Mouse (Mus musculus) thymus, adult 2 months (tissue): ENCODE results near the gene Ints11. TPM values are rescaled to one million over a fixed set of nuclear protein-coding genes. Genes with fewer than 3 reads are reported as not detected.
A peak's percentile ranks its signal among the peaks of the same experiment; 100 is the strongest.

ENCODE experiments used
- DNase-seq: peaks from one replicate; pipeline ENCODE4 v3.0.0; 2021
- H3K27ac ChIP-seq: fragments of 200-500 bp; 2 replicates; pipeline ENCODE4 v1.5.1; 2012; ENCODE audit warnings: low read length, control low read depth; ENCODE audit not compliant: control insufficient read depth, insufficient read depth
- H3K27me3 ChIP-seq: fragments of 200-500 bp; 2 replicates; pipeline ENCODE4 v1.6.1; 2012; ENCODE audit warnings: mild to moderate bottlenecking, low read length, moderate library complexity, mixed read lengths; ENCODE audit not compliant: control insufficient read depth, insufficient read depth
- H3K36me3 ChIP-seq: fragments of 200-500 bp; 2 replicates; pipeline ENCODE4 v1.6.1; 2012; ENCODE audit warnings: mild to moderate bottlenecking, low read length, moderate library complexity; ENCODE audit not compliant: control insufficient read depth, insufficient read depth
- H3K4me1 ChIP-seq: fragments of 200-500 bp; replicated peaks from 2 replicates; pipeline ENCODE4 v1.6.1; 2012; ENCODE audit warnings: low read length; ENCODE audit not compliant: control insufficient read depth, insufficient read depth
- H3K4me3 ChIP-seq: fragments of 200-500 bp; 2 replicates; pipeline ENCODE4 v1.5.1; 2012; ENCODE audit warnings: mild to moderate bottlenecking, low read length, control low read depth, moderate library complexity; ENCODE audit not compliant: control insufficient read depth, insufficient read depth
- CTCF ChIP-seq: fragments of 200-500 bp; IDR thresholded peaks from 2 replicates; pipeline ENCODE4 v1.5.1; 2012; ENCODE audit warnings: mild to moderate bottlenecking, control low read depth, low read length, moderate library complexity, borderline replicate concordance; ENCODE audit not compliant: control insufficient read depth, poor library complexity, insufficient read depth; ENCODE audit errors: extremely low read depth
- POLR2A ChIP-seq: fragments of 200-500 bp; IDR thresholded peaks from 2 replicates; pipeline ENCODE4 v1.6.1; 2012; ENCODE audit warnings: mild to moderate bottlenecking, low read length, control low read depth, moderate library complexity; ENCODE audit not compliant: control insufficient read depth, poor library complexity, insufficient read depth; ENCODE audit errors: extremely low read depth
- WGBS: fragments of 180-500 bp; shearing (Covaris S2); methylation state at CpG from one replicate; pipeline ENCODE4 v1.1.7; 2018; 5-methylcytosine and 5-hydroxymethylcytosine counted together
- polyA plus RNA-seq: library from polyadenylated mRNA; depleted of rRNA; stranded (reverse); fragments of >200 nt; gene quantifications from 2 replicates; pipeline ENCODE4 v1.2.3, GENCODE M21; 2012

The Ints11 gene
- polyA plus RNA-seq, 1 experiment = 107 TPM

DNA sequence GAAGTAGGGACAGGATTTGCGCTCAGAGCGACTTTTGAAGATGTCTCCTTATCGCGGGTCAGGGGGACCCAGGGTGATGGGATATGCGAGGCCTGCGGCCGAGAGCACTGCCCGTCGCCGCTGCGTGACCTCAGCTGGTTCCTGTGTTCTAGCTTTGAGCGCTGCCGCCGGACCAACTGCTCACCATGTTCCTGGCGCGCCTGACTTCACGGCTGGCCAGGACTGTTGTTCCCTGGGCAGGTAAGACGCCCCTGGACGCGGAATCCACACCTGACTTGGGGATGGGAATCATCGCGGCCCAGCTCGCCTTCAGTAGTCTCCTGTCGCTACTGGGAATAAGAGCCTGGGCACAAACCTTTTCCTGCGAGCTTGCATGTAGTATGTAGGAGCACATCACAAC, 37.5 kb upstream of the Ints11 start:
- TF ChIP-seq POLR2A (no peak; the same call in 1 of the 2 replicates), CTCF (no peak)
- 2% methylated on average over 25 of the region's 25 CpGs for WGBS
- Histone ChIP-seq H3K4me1 (peaks cover 17% of the 10 kb centered on the region), H3K36me3 (0 out of 2 replicates have a peak, but pooled peaks cover 4% of the 10 kb centered on the region), H3K4me3 (peak overlapping the region; percentile 71), H3K27ac (peak overlapping the region; percentile 38), H3K27me3 (no peaks in the 10 kb centered on the region)
- DNase-seq = no peak

DNA sequence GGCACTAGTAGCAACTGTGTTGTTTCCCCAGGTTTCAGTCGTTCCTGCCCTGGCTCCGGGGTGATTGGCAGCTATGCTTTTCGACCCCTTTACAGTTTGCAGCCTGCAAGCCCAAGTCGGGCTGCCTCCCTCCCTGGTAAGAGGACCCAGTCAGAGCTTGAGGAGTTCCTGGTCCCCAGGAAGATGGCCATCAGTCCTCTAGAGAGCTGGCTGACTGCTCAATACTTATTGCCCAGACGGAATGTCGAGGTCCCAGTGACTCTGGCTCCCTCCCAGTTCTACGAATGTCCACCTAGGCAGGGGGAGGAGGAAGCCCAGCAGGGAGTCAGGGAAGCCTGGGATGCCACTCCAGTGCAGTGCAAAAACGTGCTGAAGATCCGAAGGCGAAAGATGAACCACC, 37.0 kb upstream of the Ints11 start:
- no peak for DNase-seq
- Histone ChIP-seq H3K4me3 (peak overlapping the region; percentile 71), H3K27ac (no peak overlapping the region; the same call in 1 of the 2 replicates), H3K36me3 (0 out of 2 replicates have a peak, but pooled peaks cover 4% of the 10 kb centered on the region), H3K27me3 (no peaks in the 10 kb centered on the region), H3K4me1 (peaks cover 17% of the 10 kb centered on the region)
- WGBS = 62% methylated on average over 10 of the region's 10 CpGs
- TF ChIP-seq CTCF (no peak), POLR2A (no peak)

DNA sequence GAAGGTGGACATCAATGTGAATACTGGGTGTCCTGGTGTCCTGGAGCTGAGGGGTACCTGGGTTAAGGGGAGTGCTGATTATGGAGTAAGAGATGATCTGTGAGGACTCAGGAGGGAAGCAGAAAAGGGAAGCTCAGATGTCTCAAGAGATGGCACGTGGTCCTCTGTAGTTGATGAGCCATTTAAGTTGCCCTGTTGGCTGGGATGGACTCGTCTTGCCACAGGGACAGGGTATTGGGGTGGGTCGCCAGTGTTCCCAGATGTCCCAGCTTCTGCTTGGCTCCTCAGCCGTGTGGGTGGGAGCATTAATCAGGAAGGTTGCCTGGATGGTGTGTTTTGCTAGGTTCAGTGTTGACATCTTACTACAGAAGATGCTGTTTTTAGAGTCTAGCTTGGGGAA, 36.1 kb upstream of the Ints11 start:
- 0 out of 2 replicates have a peak, but pooled peaks cover 4% of the 10 kb centered on the region for H3K36me3 ChIP-seq
- H3K4me3 ChIP-seq = no peak overlapping the region
- no peak for TF ChIP-seq CTCF
- no peak for TF ChIP-seq POLR2A
- H3K27ac ChIP-seq = no peak overlapping the region
- no peak for DNase-seq
- peaks cover 21% of the 10 kb centered on the region for H3K4me1 ChIP-seq
- no peaks in the 10 kb centered on the region for H3K27me3 ChIP-seq
- WGBS = 89% methylated on average over 4 of the region's 4 CpGs

DNA sequence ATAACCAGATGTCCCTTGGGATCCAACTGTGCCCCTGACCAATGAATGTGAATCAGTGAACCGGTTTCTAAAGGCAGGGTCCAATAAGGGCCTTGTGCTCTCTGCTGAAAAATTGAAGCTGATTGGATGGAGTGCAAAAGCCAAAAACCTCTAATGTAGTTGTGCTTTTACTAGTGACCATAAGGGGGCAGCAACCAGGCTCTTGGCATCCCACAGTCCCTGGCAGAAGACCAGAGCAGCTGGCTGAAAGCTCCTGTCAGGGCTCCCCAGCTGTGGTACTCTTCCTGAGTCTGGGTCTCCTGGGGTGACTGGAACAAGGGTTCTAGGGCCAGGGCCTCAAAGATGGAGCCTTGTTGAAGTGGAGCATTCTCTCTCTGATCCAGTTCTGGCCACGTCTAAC, 35.5 kb upstream of the Ints11 start:
- TF ChIP-seq POLR2A (no peak), CTCF (peak; percentile 64; the same call in 1 of the 2 replicates)
- Histone ChIP-seq H3K4me1 (peaks cover 21% of the 10 kb centered on the region), H3K27me3 (no peaks in the 10 kb centered on the region), H3K27ac (no peak overlapping the region), H3K4me3 (no peak overlapping the region), H3K36me3 (0 out of 2 replicates have a peak, but pooled peaks cover 4% of the 10 kb centered on the region)
- WGBS = 46% methylated on average over 2 of the region's 2 CpGs
- DNase-seq = peak; percentile 63

DNA sequence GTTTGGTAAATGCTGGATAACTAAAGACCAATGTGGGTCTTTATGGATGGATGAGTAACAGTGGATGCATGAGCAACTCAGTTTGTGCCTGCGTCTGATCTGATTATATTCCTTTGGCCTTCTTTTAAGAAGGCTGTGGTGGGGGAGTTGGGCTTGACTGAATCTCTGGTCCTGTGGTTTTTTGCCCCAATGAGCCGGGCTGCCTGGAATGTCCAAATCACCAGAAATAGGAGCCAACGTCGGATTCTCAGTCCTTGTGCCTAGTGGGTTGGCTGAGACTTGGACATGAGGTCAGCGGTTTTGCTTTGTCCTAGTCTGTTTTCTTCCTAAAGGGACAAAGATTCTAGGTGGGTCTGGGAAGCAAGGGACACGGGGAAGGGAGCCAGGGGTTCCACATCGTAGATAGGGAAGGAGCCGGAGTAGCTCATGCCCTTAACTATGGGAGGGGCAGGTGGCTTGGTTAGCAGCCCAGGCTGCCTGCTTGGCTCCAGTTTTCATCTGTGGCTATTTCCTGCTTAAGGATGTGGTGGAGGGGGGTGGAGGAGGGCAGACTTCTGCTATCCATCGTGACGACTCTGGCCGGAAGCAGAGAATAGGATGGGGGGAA, 31.8 kb upstream of the Ints11 start:
- H3K27me3 ChIP-seq = no peaks in the 10 kb centered on the region
- TF ChIP-seq CTCF = no peak
- TF ChIP-seq POLR2A = no peak
- H3K27ac ChIP-seq = no peak overlapping the region
- DNase-seq = no peak
- peaks cover 26% of the 10 kb centered on the region for H3K4me1 ChIP-seq
- H3K4me3 ChIP-seq = no peak overlapping the region
- 29% methylated on average over 11 of the region's 11 CpGs for WGBS
- H3K36me3 ChIP-seq = 0 out of 2 replicates have a peak, but pooled peaks cover 4% of the 10 kb centered on the region

DNA sequence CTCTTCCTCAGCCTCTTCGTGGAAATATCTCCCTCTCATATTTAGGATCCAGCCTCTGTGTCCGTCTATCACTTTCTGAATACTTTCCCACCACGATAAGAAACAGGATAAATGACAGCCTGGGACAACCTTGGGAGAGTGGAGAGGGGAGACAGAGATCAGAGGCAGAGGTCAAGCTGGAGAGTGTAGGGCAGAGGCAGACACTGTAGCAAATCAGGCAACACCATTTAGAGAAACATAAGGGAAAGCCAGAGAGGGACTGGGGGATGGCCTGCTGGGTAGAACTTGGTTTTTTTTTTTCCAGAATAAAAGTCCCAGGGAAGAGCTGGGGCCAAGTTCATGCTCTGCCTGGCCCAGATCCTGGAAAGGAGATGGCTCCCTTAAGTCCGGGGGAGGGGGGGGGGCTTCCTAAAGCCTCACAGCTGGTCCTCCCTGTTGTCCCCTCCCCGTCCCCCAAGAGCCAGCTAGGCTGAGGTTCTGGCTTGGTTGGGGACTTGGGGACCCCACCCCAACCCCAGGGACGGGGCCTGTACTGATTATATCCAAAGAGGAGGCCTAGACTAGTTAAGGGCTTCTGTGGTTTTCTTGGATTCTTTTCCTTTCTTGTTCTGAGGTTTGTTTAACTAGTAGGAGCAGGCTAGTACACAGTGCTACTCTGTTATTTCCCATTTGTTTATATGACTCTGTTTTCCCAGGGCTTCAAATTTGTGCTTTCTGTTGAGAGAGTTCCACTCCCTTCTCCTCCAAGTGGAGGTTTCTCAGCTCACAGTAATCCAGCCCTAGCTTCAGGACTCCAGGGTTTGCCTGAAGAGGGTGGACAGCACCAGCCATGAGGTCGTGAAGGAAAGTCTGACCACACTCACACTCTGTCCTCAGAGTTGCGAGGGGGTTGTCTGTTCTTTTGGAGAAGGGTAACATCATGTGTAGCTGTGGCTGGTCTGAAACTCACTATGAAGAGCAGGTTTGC, 30.9 kb upstream of the Ints11 start:
- WGBS = 82% methylated on average over 8 of the region's 8 CpGs
- no peak overlapping the region for H3K27ac ChIP-seq
- DNase-seq = no peak
- H3K4me3 ChIP-seq = no peak overlapping the region
- no peaks in the 10 kb centered on the region for H3K27me3 ChIP-seq
- no peaks in the 10 kb centered on the region for H3K36me3 ChIP-seq
- H3K4me1 ChIP-seq = peaks cover 24% of the 10 kb centered on the region
- TF ChIP-seq CTCF (no peak), POLR2A (no peak)
